Mouse (Mus musculus): ENCODE data around the gene Hrg. TPM values are rescaled to one million over a fixed set of nuclear protein-coding genes. Genes with fewer than 3 reads are reported as not detected.
A peak's percentile ranks its signal among the peaks of the same experiment; 100 is the strongest.
"Not testable (repeated sequence)": the region's sequence is repeated elsewhere in the genome, so short reads cannot be mapped to it uniquely, and the experiment has no call there.

Hrg gene
- polyA plus RNA-seq, 1 experiment from 2014 or later = not detected

DNA sequence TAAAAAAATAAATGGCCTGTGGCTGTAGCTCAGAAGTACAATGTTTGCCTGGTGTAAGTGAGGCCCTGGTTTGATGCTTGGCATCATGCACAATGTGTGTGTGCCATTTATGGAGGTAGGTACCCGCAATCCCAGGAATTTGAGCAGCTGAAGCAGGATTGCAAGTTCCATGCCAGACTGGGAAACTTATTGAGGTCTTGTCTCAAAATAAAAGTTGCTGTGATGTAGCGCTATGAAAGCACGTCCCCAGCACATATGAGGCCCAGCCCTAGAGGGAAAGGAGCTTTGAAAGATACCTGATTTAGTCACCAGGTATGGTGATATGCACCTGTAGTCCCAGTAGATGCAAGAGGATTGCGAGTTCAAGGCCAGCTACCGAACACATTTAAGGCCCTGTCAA is 29.1 kb upstream of the Hrg start:
- WGBS = 94% methylated on average over 5 of the region's 5 CpGs

DNA sequence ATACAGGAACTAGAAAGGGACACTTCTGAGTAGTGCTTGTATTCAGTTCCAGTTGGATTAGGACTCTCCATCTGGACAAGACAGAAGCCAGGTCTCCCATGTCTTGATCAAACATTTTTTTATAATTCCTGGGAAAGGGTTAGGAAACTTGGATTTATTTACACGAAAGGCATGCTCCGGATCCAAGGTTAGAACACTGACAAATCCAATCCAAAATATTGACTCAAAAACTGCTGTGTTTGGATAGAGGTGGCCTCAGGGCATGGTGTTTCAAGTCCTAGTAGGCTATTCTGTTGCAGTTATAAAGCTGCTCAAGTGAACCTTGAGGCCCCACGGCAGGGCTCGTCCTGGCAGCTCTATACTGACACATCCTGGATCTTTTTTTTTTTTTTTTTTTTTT is 28.4 kb upstream of the Hrg start:
- H3K36me3 ChIP-seq (ENCODE audit: control insufficient read depth, insufficient read depth, low read length) = no peaks in the 10 kb centered on the region
- no peak overlapping the region for H3K9ac ChIP-seq (ENCODE audit: low read depth, low read length)
- ATAC-seq = no peak
- WGBS = 90% methylated on average over 4 of the region's 4 CpGs
- H3K4me1 ChIP-seq (ENCODE audit: control insufficient read depth, insufficient read depth, low read depth, low read length) = no peaks in the 10 kb centered on the region
- no peak overlapping the region for H3K27ac ChIP-seq (ENCODE audit: low read depth, low read length)
- H3K9me3 ChIP-seq (ENCODE audit: control insufficient read depth, low read length) = no peaks in the 10 kb centered on the region
- no peak overlapping the region for H3K4me2 ChIP-seq (ENCODE audit: low read length)
- no peaks in the 10 kb centered on the region for H3K27me3 ChIP-seq (replicated peaks; ENCODE audit: control insufficient read depth, insufficient read depth, low read length)
- no peak overlapping the region for H3K4me3 ChIP-seq (ENCODE audit: low read length)

More for the DNA sequence above, 29.1 kb upstream of the Hrg start:
- no peak for ATAC-seq
- H3K27me3 ChIP-seq (replicated peaks; ENCODE audit: control insufficient read depth, insufficient read depth, low read length) = no peaks in the 10 kb centered on the region
- H3K4me1 ChIP-seq (ENCODE audit: control insufficient read depth, insufficient read depth, low read depth, low read length) = no peaks in the 10 kb centered on the region
- no peak overlapping the region for H3K4me3 ChIP-seq (ENCODE audit: low read length)
- H3K9me3 ChIP-seq (ENCODE audit: control insufficient read depth, low read length) = no peaks in the 10 kb centered on the region
- H3K9ac ChIP-seq (ENCODE audit: low read depth, low read length) = no peak overlapping the region
- H3K27ac ChIP-seq (ENCODE audit: low read depth, low read length) = no peak overlapping the region
- no peak overlapping the region for H3K4me2 ChIP-seq (ENCODE audit: low read length)
- H3K36me3 ChIP-seq (ENCODE audit: control insufficient read depth, insufficient read depth, low read length) = no peaks in the 10 kb centered on the region

DNA sequence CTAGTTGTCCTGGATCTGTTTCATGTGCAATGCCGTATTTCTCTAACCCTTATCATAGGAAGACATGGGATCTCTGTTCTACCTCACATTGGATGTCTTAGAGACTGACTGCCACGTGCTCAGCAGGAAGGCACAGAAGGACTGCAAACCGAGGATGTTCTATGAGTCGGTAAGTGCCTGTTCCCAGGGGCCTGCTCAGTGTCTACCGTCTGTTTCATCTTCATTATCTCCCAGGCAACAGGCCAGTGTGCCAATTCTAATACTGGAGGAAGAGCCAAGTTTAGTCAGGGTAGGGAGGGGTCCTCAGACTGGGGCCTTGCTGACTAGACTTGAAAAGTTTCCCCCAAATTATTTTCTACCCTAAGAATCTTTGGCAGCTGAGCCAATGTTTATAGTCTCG is 21.3 kb upstream of the Hrg start:
- 43% methylated on average over 6 of the region's 6 CpGs for WGBS
- no peak overlapping the region for H3K4me2 ChIP-seq (ENCODE audit: low read length)

DNA sequence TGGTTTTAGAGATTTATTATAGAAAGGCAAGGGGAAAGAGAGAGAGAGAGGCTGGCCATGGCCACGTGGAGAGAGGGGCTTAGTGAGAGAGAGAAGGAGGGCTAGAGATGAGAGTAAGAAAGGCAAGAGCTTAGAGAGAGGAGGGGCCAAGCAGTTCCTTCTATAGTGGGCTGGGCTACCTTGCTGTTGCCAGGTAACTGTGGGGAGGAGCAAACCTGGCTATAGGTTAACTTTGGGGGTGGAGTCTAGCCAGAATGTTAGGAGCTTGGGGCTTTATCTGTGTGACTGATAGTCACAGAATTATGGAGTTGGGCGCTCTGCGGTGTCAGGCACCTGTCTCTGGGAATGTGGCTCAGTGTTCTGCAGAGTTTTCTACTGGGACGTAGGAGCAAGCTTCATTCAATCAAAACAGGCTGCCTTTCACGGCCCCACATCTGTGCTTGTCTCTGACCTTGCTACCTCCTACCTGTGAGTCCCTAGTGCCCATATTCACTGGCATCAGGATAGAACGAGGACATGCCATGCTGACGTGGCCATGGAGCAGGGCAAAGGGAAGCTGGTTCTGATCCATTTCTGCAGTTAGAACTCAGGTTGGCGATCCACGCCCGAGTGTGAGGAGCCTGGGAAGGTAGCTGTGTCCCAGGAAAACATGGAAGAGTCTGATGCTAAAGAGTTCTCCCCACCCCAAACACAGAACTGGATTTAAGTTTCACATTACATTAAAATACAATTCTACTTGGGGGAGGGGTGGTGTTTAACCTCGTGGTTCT is 19.3 kb upstream of the Hrg start:
- H3K9me3 ChIP-seq (ENCODE audit: control insufficient read depth, low read length) = no peaks in the 10 kb centered on the region
- H3K9ac ChIP-seq (ENCODE audit: low read depth, low read length) = no peak overlapping the region
- no peak for ATAC-seq
- no peaks in the 10 kb centered on the region for H3K36me3 ChIP-seq (ENCODE audit: control insufficient read depth, insufficient read depth, low read length)
- WGBS = 90% methylated on average over 11 of the region's 11 CpGs
- H3K4me3 ChIP-seq (ENCODE audit: low read length) = no peak overlapping the region
- no peaks in the 10 kb centered on the region for H3K27me3 ChIP-seq (replicated peaks; ENCODE audit: control insufficient read depth, insufficient read depth, low read length)
- no peak overlapping the region for H3K27ac ChIP-seq (ENCODE audit: low read depth, low read length)
- H3K4me2 ChIP-seq (ENCODE audit: low read length) = no peak overlapping the region
- no peaks in the 10 kb centered on the region for H3K4me1 ChIP-seq (ENCODE audit: control insufficient read depth, insufficient read depth, low read depth, low read length)

More for the DNA sequence above, 21.3 kb upstream of the Hrg start:
- no peaks in the 10 kb centered on the region for H3K27me3 ChIP-seq (replicated peaks; ENCODE audit: control insufficient read depth, insufficient read depth, low read length)
- no peak overlapping the region for H3K4me3 ChIP-seq (ENCODE audit: low read length)
- H3K9ac ChIP-seq (ENCODE audit: low read depth, low read length) = no peak overlapping the region
- H3K36me3 ChIP-seq (ENCODE audit: control insufficient read depth, insufficient read depth, low read length) = no peaks in the 10 kb centered on the region
- no peaks in the 10 kb centered on the region for H3K9me3 ChIP-seq (ENCODE audit: control insufficient read depth, low read length)
- no peak overlapping the region for H3K27ac ChIP-seq (ENCODE audit: low read depth, low read length)
- H3K4me1 ChIP-seq (ENCODE audit: control insufficient read depth, insufficient read depth, low read depth, low read length) = no peaks in the 10 kb centered on the region
- ATAC-seq = peak; percentile 89

DNA sequence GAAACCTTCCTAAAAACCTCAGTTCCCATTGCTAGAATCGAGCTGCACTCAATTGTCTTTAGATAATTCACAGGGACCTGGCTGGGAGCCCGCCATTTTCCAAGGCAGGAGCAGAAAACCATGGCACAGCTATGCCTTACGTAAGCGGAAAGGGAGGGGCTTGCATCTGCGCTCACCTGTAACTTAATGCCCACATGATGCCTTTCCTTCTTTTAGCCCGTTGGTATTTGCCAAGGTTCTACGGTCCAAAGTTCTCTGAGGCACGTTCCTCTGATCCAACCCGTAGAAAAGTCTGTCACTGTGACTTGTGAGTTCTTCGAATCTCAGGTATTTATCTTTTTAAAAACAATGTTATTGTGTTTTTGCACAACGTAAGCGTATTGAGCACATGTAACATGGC is 13.2 kb upstream of the Hrg start:
- H3K27ac ChIP-seq (ENCODE audit: low read depth, low read length) = no peak overlapping the region
- no peaks in the 10 kb centered on the region for H3K4me1 ChIP-seq (ENCODE audit: control insufficient read depth, insufficient read depth, low read depth, low read length)
- H3K4me2 ChIP-seq (ENCODE audit: low read length) = no peak overlapping the region
- ATAC-seq = no peak
- WGBS = 92% methylated on average over 12 of the region's 12 CpGs
- H3K9me3 ChIP-seq (ENCODE audit: control insufficient read depth, low read length) = no peaks in the 10 kb centered on the region
- H3K9ac ChIP-seq (ENCODE audit: low read depth, low read length) = no peak overlapping the region
- H3K27me3 ChIP-seq (replicated peaks; ENCODE audit: control insufficient read depth, insufficient read depth, low read length) = no peaks in the 10 kb centered on the region
- H3K4me3 ChIP-seq (ENCODE audit: low read length) = no peak overlapping the region
- H3K36me3 ChIP-seq (ENCODE audit: control insufficient read depth, insufficient read depth, low read length) = no peaks in the 10 kb centered on the region

DNA sequence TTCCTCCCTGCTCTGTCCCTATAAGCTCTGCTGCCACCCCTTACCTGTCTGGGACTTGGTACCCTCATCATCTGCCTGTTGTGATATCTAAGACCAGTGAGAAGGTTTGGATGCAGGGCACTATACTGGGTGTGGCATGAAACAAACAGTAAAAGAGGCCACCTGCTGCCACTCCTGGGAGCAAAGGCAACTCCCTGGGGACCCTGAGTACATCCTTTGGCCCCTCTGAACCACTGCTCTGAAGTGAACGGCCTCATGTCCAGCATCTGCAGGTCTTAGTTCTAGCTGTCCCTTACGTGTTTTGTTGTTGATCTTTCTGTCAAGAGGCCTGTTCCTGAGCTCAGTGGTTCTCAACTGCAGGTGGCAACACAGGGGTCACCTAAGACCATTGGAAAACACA is 12.3 kb upstream of the Hrg start:
- WGBS = 83% methylated on average over 2 of the region's 2 CpGs

DNA sequence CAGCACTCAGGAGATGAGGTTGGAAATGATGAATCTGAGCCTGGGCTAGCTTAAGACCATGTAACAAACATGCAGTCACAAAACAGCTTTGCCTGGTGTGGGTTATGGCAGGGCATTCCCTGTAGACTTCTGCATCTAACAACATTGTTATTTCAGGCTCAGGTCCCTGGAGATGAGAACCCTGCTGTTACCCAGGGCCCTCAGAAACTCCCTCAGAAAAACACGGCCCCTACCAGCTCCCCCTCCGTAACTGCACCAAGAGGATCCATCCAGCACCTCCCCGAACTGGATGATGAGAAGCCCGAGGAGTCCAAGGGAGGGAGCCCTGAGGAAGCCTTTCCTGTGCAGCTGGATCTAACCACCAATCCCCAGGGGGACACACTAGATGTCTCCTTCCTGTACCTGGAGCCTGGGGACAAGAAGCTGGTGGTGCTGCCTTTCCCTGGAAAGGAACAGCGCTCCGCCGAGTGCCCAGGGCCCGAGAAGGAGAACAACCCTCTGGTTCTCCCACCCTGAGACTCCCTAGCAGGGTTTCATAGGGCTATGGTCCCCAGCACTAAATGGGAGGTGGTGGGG is 11.7 kb upstream of the Hrg start:
- no peaks in the 10 kb centered on the region for H3K4me1 ChIP-seq (ENCODE audit: control insufficient read depth, insufficient read depth, low read depth, low read length)
- H3K27me3 ChIP-seq (replicated peaks; ENCODE audit: control insufficient read depth, insufficient read depth, low read length) = no peaks in the 10 kb centered on the region
- no peak overlapping the region for H3K27ac ChIP-seq (ENCODE audit: low read depth, low read length)
- no peak overlapping the region for H3K9ac ChIP-seq (ENCODE audit: low read depth, low read length)
- no peak for ATAC-seq
- no peaks in the 10 kb centered on the region for H3K36me3 ChIP-seq (ENCODE audit: control insufficient read depth, insufficient read depth, low read length)
- 87% methylated on average over 8 of the region's 8 CpGs for WGBS
- H3K4me3 ChIP-seq (ENCODE audit: low read length) = no peak overlapping the region
- no peak overlapping the region for H3K4me2 ChIP-seq (ENCODE audit: low read length)
- H3K9me3 ChIP-seq (ENCODE audit: control insufficient read depth, low read length) = no peaks in the 10 kb centered on the region

More for the DNA sequence above, 12.3 kb upstream of the Hrg start:
- no peak overlapping the region for H3K27ac ChIP-seq (ENCODE audit: low read depth, low read length)
- H3K4me1 ChIP-seq (ENCODE audit: control insufficient read depth, insufficient read depth, low read depth, low read length) = no peaks in the 10 kb centered on the region
- no peaks in the 10 kb centered on the region for H3K9me3 ChIP-seq (ENCODE audit: control insufficient read depth, low read length)
- no peak overlapping the region for H3K4me2 ChIP-seq (ENCODE audit: low read length)
- H3K36me3 ChIP-seq (ENCODE audit: control insufficient read depth, insufficient read depth, low read length) = no peaks in the 10 kb centered on the region
- H3K9ac ChIP-seq (ENCODE audit: low read depth, low read length) = no peak overlapping the region
- H3K4me3 ChIP-seq (ENCODE audit: low read length) = no peak overlapping the region
- H3K27me3 ChIP-seq (replicated peaks; ENCODE audit: control insufficient read depth, insufficient read depth, low read length) = no peaks in the 10 kb centered on the region
- ATAC-seq = no peak

DNA sequence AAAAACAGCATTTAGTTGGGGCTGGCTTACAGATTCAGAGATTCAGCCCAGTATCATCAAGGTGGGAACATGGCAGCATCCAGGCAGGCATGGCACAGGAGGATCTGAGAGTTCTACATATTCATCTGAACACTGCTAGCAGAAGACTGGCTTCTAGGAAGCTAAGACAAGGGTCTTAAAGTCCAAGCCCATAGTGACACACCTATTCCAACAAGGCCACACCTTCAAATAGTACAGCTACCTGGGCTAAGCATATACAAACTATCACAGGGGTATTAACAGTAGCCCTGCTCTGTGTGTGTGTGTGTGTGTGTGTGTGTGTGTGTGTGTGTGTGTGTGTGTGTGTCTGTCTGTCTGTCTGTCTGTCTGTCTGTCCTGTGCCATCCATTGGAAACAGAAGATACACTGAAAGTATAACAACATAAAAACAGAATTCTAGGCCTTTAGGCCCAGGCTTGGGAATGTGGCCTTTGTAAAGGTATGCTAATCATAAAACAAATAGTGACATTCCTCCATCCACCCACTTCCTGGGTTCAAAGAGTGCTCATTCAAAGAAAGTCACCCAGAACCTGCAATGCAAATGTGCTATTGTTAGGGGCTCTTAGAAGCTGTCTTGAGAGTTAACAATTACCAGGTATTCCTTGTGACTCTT is 8.9 kb upstream of the Hrg start:
- ATAC-seq; H3K4me2 ChIP-seq (ENCODE audit: low read length); H3K4me1 ChIP-seq (ENCODE audit: control insufficient read depth, insufficient read depth, low read depth, low read length); H3K27me3 ChIP-seq (replicated peaks; ENCODE audit: control insufficient read depth, insufficient read depth, low read length); H3K4me3 ChIP-seq (ENCODE audit: low read length); H3K36me3 ChIP-seq (ENCODE audit: control insufficient read depth, insufficient read depth, low read length); H3K9ac ChIP-seq (ENCODE audit: low read depth, low read length); H3K27ac ChIP-seq (ENCODE audit: low read depth, low read length); H3K9me3 ChIP-seq (ENCODE audit: control insufficient read depth, low read length): not testable (repeated sequence)

DNA sequence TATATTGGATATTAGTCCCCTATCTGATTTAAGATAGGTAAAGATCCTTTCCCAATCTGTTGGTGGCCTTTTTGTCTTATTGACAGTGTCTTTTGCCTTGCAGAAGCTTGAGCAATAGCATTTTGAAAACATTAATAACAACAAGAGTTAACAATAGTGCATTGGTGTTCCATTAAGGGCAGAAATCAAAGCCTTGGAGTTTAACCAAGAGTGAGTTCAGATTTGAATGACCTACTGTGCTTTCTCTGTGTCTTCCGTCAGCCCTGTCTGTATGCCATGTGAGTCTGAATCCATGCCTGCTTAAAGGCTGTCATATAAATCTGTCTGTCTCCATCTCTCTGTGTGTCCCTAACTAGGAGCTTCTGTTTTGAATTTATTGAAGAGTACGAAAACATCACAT is 3.5 kb upstream of the Hrg start:
- H3K4me1 ChIP-seq (ENCODE audit: control insufficient read depth, insufficient read depth, low read depth, low read length) = no peaks in the 10 kb centered on the region
- H3K36me3 ChIP-seq (ENCODE audit: control insufficient read depth, insufficient read depth, low read length) = no peaks in the 10 kb centered on the region
- H3K9ac ChIP-seq (ENCODE audit: low read depth, low read length) = no peak overlapping the region
- no peak for ATAC-seq
- H3K27ac ChIP-seq (ENCODE audit: low read depth, low read length) = no peak overlapping the region
- H3K4me3 ChIP-seq (ENCODE audit: low read length) = no peak overlapping the region
- WGBS = 77% methylated on average over 2 of the region's 2 CpGs
- no peak overlapping the region for H3K4me2 ChIP-seq (ENCODE audit: low read length)
- no peaks in the 10 kb centered on the region for H3K27me3 ChIP-seq (replicated peaks; ENCODE audit: control insufficient read depth, insufficient read depth, low read length)
- no peaks in the 10 kb centered on the region for H3K9me3 ChIP-seq (ENCODE audit: control insufficient read depth, low read length)
